Mouse (Mus musculus): ENCODE measurements at regions not wholly inside any gene's neighbourhood (a gene's known extent, or its start where the extent isn't known, plus 50 kb on each side); places are given as distances from the start of the nearest gene placed in this dataset.

- DNase-seq: peak; percentile 59
These were observed 50.5 kb upstream of the Ednra start for GRCm38 (mm10) chr8:77774551-77775335.

- DNase-seq: peak; percentile 52
These were observed 51.3 kb upstream of the Ednra start for GRCm38 (mm10) chr8:77775526-77775925.

DNA sequence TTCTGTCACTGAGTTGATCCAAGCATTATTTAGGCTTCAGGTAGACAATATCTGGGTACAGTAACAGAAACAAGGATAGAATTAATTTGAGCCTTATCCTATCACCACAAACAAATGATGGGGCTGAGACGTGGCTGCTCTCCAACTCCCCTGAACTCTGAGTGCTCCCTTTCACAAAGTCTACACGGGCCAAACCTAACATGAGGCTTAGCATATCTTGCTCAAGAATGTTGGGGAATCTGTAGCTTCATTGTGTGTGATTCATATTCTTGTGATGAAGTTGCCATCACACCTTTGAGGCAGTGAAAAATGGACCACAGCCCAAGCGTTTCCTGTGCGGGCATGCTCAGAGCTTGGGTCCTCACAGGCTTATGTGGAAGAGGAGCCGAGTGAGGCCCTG lies 53.3 kb upstream of the Ednra start:
- no peak for DNase-seq

- peak; percentile 55 for DNase-seq
These were observed 61.5 kb upstream of the Ednra start for GRCm38 (mm10) chr8:77785676-77786255.

GRCm38 (mm10) chr8:77794911-77795310 lies 70.6 kb upstream of the Ednra start:
- no peak for DNase-seq

DNA sequence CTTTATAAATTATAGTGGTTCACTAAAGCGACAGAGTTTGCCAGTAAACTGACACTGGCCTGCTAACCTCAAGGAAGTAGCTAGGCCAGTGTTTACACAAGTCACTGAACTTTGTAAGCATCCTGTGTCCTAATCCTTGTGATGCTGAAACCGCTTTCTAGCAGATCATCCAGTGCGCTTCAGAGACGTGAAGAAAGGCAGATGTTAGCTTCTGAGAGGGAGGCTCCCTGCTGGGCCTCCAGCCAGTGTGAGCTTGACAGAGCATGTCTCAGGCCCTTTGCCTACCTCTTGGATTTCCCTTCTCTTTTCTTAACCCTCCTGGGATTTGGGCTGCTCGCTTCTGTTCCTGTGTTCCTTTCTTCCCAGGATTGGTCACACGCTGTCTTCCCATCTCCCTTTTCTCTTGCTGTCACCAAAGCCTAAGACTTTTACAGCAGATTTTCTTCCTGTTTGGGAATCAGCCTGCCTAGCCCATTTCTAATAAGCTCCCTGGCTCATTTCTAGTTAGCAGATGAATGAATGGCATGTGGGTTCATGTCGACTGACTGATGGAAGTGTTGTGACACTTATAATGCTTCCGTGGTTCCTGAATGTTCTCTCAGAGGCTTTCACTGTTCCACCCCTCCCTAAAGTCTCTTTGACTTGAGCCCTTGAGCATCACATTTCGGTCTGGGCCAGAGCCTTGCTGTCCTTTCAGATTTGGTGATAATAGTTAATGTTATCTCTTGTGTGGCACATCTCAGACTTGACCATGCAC lies 79.1 kb upstream of the Ednra start:
- peak; percentile 97 for DNase-seq

GRCm38 (mm10) chr8:77804536-77804935 lies 80.3 kb upstream of the Ednra start:
- peak; percentile 65 for DNase-seq

GRCm38 (mm10) chr8:77804956-77805355 lies 80.7 kb upstream of the Ednra start:
- peak; percentile 43 for DNase-seq

DNA sequence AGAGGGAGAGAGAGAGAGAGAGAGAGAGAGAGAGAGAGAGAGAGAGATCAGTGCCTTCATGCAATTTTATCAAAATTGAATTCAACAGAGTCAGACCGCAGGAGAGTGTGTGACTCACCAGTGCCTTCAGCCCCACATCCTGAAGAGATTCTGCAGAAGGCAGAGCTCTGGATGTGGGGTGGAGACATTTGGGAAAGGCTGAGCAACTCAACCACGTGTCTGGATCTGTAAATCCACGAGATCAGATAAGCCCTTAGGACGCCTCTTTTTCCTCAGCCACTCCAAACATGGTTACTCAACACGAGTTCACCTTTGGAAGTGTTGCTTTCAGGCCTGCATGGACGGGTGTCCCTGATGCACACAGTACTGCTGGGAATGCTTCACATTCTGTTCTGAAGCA lies 81.4 kb upstream of the Ednra start:
- DNase-seq: peak; percentile 74

- DNase-seq: peak; percentile 87
These were observed 90.8 kb upstream of the Ednra start for GRCm38 (mm10) chr8:77814796-77815647.

DNA sequence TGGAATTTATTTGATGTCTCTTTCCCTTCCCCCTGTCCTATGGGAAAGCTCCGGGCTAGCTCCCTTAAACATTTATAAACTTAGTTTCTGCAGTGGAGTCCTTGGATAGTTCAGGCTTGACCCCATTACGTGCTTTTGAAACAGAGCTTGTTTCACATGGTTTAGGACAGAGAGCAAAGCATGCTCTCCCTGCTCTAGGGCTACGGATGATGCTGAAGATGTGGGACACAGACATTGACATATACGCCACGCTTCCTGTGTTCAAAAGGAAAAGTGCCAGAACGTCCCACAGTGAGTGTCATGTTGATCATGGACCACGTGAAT lies 91.3 kb upstream of the Ednra start:
- no peak for DNase-seq

GRCm38 (mm10) chr8:77816217-77816616 lies 92.0 kb upstream of the Ednra start:
- peak; percentile 21 for DNase-seq

GRCm38 (mm10) chr8:77825786-77826185 lies 101.5 kb upstream of the Ednra start:
- peak; percentile 25 for DNase-seq

- DNase-seq: peak; percentile 85
These were observed 102.0 kb upstream of the Ednra start for GRCm38 (mm10) chr8:77826255-77826654.

GRCm38 (mm10) chr8:77828079-77828478 lies 103.8 kb upstream of the Ednra start:
- DNase-seq: no peak

GRCm38 (mm10) chr8:77829126-77829748 lies 105.0 kb upstream of the Ednra start:
- no peak for DNase-seq

- peak; percentile 35 for DNase-seq
These were observed 105.5 kb upstream of the Ednra start for GRCm38 (mm10) chr8:77829764-77830163.

GRCm38 (mm10) chr8:77834283-77834682 lies 110.0 kb upstream of the Ednra start:
- no peak for DNase-seq

DNA sequence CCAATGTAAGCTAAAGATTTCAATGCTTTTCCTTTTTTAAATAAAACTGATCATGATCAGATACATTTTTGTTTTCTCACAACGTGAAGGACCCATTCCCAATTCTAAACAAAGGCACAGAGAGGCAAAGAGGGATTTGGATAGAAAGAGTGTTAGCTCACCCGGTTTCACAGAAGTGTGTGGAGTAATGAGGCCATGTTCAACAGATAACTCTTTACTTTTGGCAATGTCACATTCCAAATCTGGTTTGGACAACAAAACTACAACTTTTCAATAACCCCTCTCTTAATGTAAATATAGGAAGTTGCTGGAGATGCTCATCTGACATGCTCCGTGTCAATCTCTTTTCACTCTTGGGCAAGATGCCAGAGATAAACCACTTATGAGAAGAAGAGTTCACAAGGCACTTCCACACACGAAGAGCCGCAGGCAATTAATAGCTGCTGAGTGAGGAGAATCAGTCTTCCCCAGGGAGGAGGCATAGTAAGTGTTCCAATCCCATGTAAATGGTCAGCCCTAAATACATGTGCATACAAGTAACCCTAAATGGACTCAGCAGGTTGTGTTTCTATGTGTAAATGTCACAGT lies 112.7 kb upstream of the Ednra start:
- peak; percentile 28 for DNase-seq

DNA sequence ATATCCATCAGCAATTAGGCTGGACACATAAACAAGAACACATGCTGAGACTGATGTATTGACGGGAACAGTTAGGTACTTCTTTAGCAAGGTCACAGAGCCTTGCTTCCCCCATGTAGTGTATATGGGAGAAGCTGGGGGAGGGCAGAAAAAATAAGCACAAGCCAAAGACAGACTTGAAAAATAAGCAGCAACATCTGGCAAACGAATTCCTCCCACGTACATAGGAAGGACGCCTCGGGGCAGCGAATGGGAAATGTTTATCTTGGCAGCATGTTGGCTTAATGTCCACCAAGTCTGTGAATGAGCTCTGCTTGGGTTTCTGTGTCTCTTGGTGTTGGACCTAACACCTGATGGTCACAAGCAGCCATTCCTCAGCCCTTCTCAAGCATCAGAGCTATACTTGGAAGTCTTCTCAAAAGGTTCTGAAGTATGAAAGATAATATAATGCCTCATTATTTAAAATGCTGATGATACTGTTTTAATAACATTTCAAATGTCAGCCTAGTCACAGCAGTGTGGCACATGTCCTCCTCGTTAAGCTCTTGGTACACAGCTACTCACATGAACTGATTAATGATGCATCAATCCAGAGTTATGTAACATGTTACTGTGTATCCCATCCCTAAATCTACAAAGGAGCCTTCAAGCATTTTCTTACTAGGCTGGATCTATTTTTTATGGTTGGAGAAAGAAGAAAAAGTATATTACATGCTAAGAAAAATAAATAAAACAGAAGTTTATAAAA lies 118.3 kb upstream of the Ednra start:
- DNase-seq: no peak

GRCm38 (mm10) chr8:77843229-77843628 lies 119.0 kb upstream of the Ednra start:
- no peak for DNase-seq
